Mouse (Mus musculus) left cerebral cortex, postnatal 36 days (tissue): ENCODE data around the gene Rhox3g. TPM values are rescaled to one million over a fixed set of nuclear protein-coding genes. Genes with fewer than 3 reads are reported as not detected.
"Not testable (repeated sequence)": the region's sequence is repeated elsewhere in the genome, so short reads cannot be mapped to it uniquely, and the experiment has no call there.

ENCODE experiments used
- DNase-seq, 2 experiments: peaks; one replicate each; pipeline ENCODE4 v3.0.0; 2021 to 2022; ENCODE audit warnings: low spot score in 2 of 2, mixed read lengths in 1 of 2
- intact Hi-C: fragments of 180-260 bp; cut with DNase I; formaldehyde crosslinking; loops from one replicate; pipeline ENCODE4 v1.15.1; 2025
- total RNA-seq, 2 experiments: library from RNA; stranded (reverse); gene quantifications; 2 replicates each; pipeline ENCODE4 v1.2.3; 2021

Rhox3g gene
- total RNA-seq, result not detected

GRCm38 (mm10) chrX:37628512-37628911 is at the start of gene Rhox3g:
TSS of gene Rhox3g (minus strand) at chrX:37628612.
- intact Hi-C loops, DNase-seq: not testable (repeated sequence)

GRCm38 (mm10) chrX:37673177-37673576 is 44.8 kb upstream of the Rhox3g start, which contains the start of gene Rhox2h:
TSS of gene Rhox2h (minus strand) at chrX:37673277.
- DNase-seq, intact Hi-C loops: not testable (repeated sequence)

GRCm38 (mm10) chrX:37668664-37669063 is 40.3 kb upstream of the Rhox3g start, which contains the start of gene Rhox3h:
TSS of gene Rhox3h (minus strand) at chrX:37668764.
- intact Hi-C loops, DNase-seq: not testable (repeated sequence)

- intact Hi-C loops, result not testable (repeated sequence)
Observed at GRCm38 (mm10) chrX:37651227-37651626, 22.8 kb upstream of the Rhox3g start, which contains the start of gene Rhox4g. TSS of gene Rhox4g (minus strand) at chrX:37651327.

GRCm38 (mm10) chrX:37643370-37643769 is 15.0 kb upstream of the Rhox3g start, which contains the start of gene Rhox2g:
TSS of gene Rhox2g (minus strand) at chrX:37643470.
- intact Hi-C loops, DNase-seq: not testable (repeated sequence)

More at GRCm38 (mm10) chrX:37651227-37651626, 22.8 kb upstream of the Rhox3g start, which contains the start of gene Rhox4g:
- not testable (repeated sequence) for DNase-seq

- intact Hi-C loops, result not testable (repeated sequence)
Observed at GRCm38 (mm10) chrX:37607604-37608003, 20.8 kb downstream of the Rhox3g start, which contains the start of gene Rhox4f. TSS of gene Rhox4f (minus strand) at chrX:37607704.

GRCm38 (mm10) chrX:37580692-37581091 is 47.7 kb downstream of the Rhox3g start, which contains the start of gene Rhox3f:
TSS of gene Rhox3f (plus strand) at chrX:37580992.
- DNase-seq, intact Hi-C loops: not testable (repeated sequence)

More at GRCm38 (mm10) chrX:37607604-37608003, 20.8 kb downstream of the Rhox3g start, which contains the start of gene Rhox4f:
- not testable (repeated sequence) for DNase-seq

Other genes with a start within 250 kb of the Rhox3g start
- gene Rhox3a2, start 248.6 kb downstream of the Rhox3g start, total RNA-seq, result not detected
- gene Rhox4a2, start 237.8 kb downstream of the Rhox3g start, total RNA-seq, result not detected
- gene Rhox2b, start 216.5 kb downstream of the Rhox3g start, total RNA-seq, result not detected
- gene Rhox4b, start 196.1 kb downstream of the Rhox3g start, total RNA-seq, result not detected
- gene Rhox2c, start 174.9 kb downstream of the Rhox3g start, total RNA-seq, result not detected
- not detected for gene Rhox3c, start 170.0 kb downstream of the Rhox3g start, total RNA-seq
- gene Rhox4c, start 148.3 kb downstream of the Rhox3g start, total RNA-seq, result not detected
- not detected for gene Rhox2d, start 135.2 kb downstream of the Rhox3g start, total RNA-seq
- not detected for gene Rhox4d, start 114.3 kb downstream of the Rhox3g start, total RNA-seq
- not detected for gene Rhox2e, start 98.2 kb downstream of the Rhox3g start, total RNA-seq
- gene Rhox3e, start 86.6 kb downstream of the Rhox3g start, total RNA-seq, result not detected
- not detected for gene Rhox4e, start 71.2 kb downstream of the Rhox3g start, total RNA-seq
- gene Rhox2f, start 57.2 kb downstream of the Rhox3g start, total RNA-seq, result not detected
- not detected for gene Rhox3f, start 47.6 kb downstream of the Rhox3g start, total RNA-seq
- not detected for gene Rhox4f, start 20.9 kb downstream of the Rhox3g start, total RNA-seq
- gene Rhox2g, start 14.9 kb upstream of the Rhox3g start, total RNA-seq, result not detected
- gene Rhox4g, start 22.7 kb upstream of the Rhox3g start, total RNA-seq, result not detected
- not detected for gene Rhox3h, start 40.2 kb upstream of the Rhox3g start, total RNA-seq
- not detected for gene Rhox2h, start 44.7 kb upstream of the Rhox3g start, total RNA-seq
- not detected for gene Rhox5, start 176.2 kb upstream of the Rhox3g start, total RNA-seq
- gene Rhox6, start 198.3 kb upstream of the Rhox3g start, total RNA-seq, result not detected
- gene Rhox7a, start 203.1 kb upstream of the Rhox3g start, total RNA-seq, result not detected